Mouse (Mus musculus) gastrocnemius, postnatal 10 days (tissue): ENCODE data around the gene Myo3a. TPM values are rescaled to one million over a fixed set of nuclear protein-coding genes. Genes with fewer than 3 reads are reported as not detected.

Experiments used
- DNase-seq: peaks from one replicate; pipeline ENCODE4 v3.0.0; 2021; ENCODE audit warnings: mixed read lengths
- microRNA-seq, 2 experiments: library from miRNA; unstranded; fragments of <30 nt; microRNA quantifications; one replicate each; pipeline ENCODE4 v1.2.0; 2021
- total RNA-seq, 2 experiments: library from RNA; stranded (reverse); gene quantifications; 2 replicates each; pipeline ENCODE4 v1.2.3; 2021

Gene Myo3a
- total RNA-seq, 2 experiments from 2014 or later: not detected

DNA sequence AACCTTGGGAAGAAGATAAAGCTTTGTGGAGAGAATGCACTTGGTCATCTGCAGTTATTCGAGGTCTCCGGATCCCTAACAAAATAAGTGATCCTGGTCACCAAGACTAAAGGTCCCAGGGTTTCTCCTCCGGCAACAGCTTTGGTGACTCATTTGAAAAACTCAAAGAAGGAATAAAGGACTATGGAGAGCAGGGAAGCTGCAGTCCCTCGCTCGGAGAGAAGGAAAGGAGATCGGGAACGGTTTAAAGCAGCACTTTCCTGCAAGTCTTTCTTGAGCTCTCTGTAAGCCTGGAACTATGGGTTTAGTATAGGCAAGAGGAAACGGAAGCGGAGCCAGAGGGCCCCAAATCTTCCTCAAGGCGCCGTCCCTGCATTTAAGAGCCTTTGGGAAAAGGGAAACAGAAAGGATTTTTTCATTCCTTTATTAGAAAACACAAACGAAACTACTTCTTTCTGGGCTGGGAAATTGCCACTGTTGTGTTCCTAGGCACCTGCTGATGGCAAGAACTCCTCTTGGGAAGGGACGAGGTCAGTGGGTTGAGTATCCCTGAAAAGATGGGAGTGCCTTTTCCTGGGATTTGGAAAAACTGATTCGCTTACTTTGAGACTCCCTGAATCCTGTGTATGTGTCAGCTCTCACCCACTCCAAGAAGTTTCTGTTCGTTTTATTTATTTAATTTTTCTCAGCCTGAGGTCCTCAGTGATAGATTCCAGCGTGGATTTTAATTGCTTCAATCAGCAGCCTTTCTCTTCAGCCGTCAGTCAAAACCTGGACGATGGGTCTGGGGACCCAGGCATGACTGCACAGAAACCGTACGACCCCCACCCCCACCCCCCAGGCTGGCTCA is 393.9 kb downstream of the Myo3a start:
- no peak for DNase-seq

- DNase-seq: peak; percentile 7
These were observed 394.8 kb downstream of the Myo3a start, which contains the start of gene Gad2 for GRCm38 (mm10) chr2:22621828-22622731. Gad2 (plus strand) TSS chr2:22622205.

DNA sequence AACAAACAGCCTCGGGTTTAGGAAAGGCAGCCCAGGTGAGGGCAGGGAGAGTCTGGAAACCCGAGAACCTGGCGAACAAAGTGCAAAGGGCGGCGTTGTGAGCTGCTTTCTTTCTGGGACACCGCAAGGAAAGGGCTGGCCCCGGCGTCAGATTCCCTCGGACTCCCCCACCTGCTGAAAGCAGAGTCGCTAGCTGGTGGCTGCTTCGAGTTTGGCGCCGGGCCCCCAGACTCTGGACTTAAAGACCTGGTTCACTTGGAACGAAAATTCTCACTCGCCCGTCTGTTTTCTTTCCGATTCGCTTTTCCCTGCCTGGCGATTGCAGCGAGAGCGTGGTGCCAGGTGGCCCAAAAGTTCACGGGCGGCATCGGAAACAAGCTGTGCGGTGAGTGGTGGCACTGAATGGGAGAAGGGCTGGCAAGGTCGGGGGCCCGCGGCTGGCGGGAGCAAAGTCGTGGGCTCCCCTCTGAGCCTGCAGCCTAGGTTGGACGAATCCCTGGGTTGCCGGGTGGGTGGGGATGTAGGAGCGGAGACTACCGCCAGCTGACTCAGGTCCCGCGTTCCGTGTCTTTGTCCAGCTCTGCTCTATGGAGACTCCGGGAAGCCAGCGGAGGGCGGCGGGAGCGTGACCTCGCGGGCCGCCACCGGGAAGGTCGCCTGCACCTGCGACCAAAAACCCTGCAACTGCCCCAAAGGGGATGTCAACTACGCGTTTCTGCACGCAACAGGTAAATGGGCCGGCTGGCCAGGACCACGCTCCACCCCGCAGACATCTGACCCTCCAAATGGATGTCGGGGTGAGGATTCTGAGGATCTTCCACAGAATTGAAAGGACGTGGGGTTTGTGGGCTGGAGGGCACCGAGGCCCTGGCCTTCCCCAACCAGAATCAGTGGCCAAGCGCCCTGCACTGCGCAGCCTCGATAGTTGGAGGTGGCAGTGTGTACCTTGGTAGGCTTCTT is 396.1 kb downstream of the Myo3a start:
- peak; percentile 7 for DNase-seq

- DNase-seq: no peak
These were observed 397.1 kb downstream of the Myo3a start for GRCm38 (mm10) chr2:22624188-22624975.

DNA sequence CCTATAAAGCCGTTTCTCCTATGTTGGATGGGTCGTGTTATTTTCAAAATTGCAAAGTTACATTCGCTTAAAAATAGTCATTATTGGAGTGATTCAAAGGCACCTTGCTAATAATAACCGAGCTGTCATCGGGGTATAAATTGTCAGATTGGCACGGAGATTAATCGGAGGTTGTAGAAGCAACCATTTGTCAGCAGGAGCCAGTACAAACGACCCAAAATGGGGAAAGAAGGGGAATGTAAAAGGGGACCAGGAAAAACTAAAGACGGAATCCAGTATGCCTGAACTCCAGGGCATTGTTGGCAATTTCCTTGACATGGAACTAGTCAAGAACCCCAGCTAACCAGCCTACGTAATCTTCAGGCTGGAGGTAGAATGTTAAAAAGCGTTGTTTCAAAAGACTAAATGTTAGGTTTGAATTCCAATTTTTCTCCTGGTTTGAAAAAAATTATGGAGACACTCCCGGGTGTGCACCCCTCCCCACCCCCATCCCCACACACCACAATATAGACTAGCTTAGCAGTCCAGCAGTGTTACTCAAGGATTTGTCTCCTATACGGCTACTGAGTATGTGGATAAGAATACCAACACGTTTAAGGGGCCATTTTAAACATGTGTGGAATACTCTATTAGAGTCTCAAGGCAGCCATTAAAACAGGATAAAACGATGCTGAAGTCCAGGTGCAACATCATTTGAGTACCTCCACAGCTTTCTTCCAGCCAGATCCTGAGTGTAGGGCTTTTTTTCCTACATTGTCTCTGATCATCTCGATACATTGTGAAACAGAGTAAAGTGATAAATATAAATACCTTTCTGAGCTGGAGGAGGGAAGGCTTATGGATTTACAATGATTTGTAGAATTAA is 398.0 kb downstream of the Myo3a start:
- DNase-seq: no peak

- DNase-seq: no peak
These were observed 399.9 kb downstream of the Myo3a start for GRCm38 (mm10) chr2:22627147-22627666.

GRCm38 (mm10) chr2:22627819-22628432 is 400.6 kb downstream of the Myo3a start:
- DNase-seq: no peak

- peak; percentile 14 for DNase-seq
These were observed 407.5 kb downstream of the Myo3a start for GRCm38 (mm10) chr2:22634766-22635165.

DNA sequence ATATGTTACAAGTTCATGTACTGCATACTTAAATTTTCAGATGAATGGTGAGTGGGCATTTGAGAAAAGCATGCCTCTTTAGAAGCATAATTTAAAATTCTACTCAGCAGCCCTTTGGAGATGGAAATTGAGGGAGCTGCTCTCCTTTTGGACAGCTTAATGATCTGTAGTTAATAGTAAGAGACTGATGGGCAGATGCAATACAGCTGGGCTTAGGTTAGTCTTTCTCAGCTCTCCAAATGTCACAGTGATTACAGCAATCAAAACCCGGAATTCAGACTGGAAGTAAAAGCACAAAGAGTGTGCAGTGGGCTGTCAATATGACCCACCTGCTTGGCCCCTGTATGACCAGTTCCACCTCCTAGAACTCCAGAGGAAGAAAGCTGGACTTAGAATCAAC is 418.8 kb downstream of the Myo3a start:
- no peak for DNase-seq

DNA sequence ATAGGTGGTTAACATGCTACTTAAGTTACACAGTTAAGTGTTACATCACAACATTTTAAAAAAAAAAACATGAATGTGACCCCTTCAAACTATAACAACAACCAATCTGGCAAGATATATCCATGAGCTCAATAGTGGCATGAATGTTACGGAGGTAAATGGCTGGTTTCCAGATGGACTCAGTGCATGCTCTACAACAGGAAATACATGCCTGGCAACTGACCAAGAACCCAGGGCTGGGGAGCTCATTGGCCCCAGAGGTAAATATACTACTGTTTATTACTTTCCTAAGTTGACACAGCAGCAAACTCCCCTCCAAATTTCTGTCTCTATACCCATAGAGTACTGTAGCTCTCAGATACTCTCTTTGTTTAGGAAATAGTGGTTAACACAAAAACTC is 421.1 kb downstream of the Myo3a start:
- no peak for DNase-seq

- DNase-seq: no peak
These were observed 424.5 kb downstream of the Myo3a start for GRCm38 (mm10) chr2:22651826-22652225.

DNA sequence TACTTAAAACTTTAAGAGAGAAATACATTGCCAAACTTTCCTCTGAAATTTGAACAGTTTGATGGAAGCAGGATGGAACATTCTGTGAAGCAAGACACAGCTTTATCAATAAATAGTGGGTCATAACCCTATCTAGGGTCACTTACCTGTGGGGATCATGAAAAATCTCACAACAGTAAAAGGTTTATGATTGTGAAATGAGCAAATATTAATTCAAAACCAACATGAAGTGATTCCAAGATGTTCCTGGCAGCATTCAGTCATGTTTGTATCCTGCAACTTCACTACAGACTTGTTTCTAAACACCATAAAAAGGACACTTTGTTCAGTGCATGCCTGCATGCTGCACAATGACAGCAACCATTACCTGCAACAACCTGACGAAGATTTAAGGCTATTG is 436.4 kb downstream of the Myo3a start:
- DNase-seq: no peak

Small RNA genes within 50 kb of the gene (microRNA-seq; reads per million reads assigned to microRNA genes)
- gene Gm23636: 0 reads per million in 2 experiments
- gene Mir3967: 0 reads per million in 2 experiments
